Mouse (Mus musculus) ovary, postnatal 10 days (tissue): ENCODE results near the gene Hist1h2bg.
A peak's percentile ranks its signal among the peaks of the same experiment; 100 is the strongest.
"Not testable (repeated sequence)": the region's sequence is repeated elsewhere in the genome, so short reads cannot be mapped to it uniquely, and the experiment has no call there.

Experiments
- DNase-seq: peaks from one replicate; pipeline ENCODE4 v3.0.0; 2022; ENCODE audit warnings: low spot score

The Hist1h2bg gene

DNA sequence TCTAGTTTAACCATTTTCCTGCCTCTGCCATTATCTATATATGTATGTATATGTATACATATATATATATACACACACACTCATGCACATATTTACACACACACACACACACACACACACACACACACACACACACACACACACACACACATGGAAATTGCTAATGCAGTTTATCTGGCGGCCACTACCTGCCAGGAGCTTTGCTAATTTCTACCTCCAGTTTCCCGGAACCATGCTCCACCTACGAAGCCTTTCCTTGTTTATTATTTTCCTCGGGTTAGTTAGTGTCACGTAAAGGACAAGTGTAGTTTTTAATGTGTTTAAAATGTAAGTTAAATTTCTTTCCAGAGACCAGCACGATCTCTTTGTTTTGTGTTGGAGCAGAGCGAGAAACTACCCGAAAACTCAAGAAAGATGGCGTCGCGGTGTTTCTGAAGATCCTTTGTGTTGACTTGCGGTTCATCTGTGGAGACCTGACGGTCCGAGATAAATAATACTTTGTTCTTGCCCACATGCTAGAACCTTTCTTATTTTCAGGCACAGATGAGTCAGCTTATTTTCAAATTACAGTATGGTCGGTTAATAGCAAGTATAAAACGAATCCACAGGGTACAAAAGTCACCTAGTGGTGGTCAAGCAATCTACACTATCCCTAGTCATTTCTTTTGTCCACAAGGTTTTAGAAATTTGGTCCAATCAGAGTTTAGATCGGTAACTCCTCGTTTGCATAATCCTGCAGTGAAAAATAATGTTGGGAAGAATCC, 8.3 kb upstream of the Hist1h2bg start:
- no peak for DNase-seq

DNA sequence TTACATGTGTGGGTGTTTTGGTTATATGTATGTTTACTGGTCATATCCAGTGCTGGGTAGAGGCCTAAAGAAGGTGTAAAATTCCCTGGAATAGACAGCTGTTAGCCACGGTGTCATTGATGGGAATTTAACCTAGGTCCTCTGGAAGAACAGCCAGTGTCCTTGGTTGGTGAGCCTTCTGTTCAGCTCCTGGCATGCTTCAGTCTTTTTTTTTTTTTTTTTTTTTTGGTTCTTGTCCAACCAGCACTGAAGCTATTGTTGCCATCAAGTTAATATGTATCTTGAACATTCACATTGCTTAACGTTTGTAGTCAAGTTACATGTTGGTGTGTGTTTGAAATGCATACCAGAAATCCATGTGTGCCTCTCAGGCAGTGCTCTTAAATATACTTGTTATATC, 6.7 kb upstream of the Hist1h2bg start:
- no peak for DNase-seq

DNA sequence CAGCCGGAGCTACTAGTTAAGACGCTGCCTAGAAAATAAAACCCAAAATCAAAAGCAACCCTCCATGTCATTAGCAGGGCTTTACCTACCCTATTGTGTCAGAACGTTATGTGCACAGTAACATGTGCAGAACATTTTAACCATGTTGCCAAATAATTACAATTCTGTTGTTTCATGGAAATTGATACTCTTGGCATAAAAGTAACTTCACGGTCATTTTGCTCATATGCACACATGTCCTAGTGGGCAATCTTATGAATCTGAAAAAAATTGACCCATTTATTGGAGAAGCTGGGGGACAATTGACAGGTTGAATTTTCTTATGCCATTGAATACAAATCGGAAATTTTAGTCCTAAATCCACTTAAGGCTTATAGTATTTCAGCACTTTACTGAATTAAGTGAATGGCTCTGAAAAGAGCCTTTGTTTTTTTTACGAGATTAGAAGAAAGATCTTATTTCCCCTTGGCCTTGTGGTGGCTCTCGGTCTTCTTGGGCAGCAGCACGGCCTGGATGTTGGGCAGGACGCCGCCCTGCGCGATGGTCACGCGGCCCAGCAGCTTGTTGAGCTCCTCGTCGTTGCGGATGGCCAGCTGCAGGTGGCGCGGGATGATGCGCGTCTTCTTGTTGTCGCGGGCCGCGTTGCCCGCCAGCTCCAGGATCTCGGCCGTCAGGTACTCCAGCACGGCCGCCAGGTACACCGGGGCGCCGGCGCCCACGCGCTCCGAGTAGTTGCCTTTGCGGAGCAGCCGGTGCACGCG, 755 bp upstream of the Hist1h2bg start:
- not testable (repeated sequence) for DNase-seq

DNA sequence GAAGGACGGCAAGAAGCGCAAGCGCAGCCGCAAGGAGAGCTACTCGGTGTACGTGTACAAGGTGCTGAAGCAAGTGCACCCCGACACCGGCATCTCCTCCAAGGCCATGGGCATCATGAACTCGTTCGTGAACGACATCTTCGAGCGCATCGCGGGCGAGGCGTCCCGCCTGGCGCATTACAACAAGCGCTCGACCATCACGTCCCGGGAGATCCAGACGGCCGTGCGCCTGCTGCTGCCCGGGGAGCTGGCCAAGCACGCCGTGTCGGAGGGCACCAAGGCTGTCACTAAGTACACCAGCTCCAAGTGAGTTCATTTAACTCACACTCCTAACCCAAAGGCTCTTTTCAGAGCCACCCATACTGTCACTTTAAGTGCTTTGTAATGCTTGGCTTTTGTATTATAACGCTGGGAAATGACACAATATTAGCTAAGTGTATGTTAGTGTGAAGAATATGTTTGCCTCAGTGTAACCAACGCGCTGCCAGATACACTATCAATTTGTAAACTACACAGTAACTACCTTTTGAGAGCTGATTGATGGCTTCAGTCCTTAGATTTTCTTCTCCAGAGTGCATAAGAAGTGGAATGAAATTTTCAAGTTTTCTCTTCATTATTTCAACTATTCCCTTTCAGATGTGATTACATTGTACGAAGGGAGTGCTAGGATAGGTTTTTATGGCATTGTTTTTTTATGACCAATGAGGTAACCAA, 465 bp downstream of the Hist1h2bg start:
- not testable (repeated sequence) for DNase-seq

DNA sequence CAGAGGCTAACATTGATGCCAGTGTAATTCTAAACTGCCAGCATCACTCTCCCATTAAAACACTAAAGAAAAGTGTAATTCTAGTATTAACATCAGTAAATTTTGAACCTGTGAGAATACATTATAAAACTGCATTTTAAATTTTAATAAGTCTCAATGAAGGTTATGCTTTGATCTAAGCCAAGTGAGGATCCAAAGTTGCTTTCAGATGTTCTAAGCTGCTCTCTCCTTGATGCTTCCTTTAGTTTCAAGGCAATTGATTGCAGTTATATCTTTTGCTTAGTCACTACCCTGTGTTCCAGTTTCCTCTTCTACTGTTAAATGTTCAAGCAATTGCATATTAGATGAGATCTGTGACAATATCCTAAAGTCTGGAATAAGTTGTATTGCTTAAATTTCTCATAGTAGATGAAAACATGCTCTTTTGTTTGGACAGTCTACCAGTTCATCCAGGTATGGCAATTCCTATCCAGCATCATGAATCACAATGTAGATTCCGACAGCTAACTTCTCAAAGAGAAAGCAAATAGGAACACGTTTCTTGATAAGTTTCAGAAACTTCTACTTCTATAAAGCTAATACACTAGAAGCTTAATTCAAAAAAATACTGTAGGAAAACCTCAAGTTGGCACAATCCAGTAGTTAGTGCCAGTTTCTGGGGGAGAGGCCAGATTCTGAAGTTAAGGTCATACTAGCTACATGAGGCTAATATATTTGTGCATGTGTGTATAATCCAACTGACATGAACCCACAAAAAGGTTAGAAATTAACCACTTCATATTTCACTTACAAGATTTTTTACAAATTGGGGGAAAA, 1.2 kb downstream of the Hist1h2bg start:
- no peak for DNase-seq

DNA sequence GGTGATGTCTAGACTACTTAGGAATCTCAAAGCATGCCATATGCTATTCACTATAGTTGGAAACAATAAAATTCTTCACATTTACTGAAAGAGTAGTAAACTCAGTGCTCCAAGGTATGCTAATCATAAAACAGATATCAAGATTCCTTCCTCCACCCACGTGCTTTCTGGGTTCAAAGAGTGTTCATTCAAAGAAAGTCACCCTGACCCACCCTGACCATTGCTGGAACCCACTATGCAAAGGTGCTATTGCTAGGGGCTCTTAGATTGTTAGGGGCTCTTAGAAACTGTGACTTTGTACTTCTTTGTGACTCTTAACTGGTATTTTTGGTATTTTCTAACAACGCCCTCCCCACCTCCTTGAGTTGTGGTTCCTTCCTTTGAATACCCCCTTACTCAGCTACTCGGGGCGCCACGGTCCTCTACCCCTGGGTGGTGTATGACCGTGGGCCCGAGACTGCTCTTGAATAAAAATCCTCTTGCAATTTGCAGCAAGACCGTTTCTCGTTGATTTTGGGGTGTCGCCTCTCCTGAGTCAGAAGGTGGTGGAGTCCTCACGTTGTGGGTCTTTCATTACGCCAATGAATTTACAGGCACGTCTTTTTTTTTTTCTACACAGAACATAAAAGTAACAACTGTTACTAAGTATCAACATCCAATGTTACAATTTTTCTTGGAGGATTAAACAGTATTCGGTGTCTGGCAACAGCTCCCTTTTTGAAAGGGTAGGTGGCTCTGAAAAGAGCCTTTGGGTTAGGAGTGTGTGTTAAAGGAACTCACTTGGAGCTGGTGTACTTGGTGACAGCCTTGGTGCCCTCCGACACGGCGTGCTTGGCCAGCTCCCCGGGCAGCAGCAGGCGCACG, 2.1 kb downstream of the Hist1h2bg start:
- DNase-seq: not testable (repeated sequence)

DNA sequence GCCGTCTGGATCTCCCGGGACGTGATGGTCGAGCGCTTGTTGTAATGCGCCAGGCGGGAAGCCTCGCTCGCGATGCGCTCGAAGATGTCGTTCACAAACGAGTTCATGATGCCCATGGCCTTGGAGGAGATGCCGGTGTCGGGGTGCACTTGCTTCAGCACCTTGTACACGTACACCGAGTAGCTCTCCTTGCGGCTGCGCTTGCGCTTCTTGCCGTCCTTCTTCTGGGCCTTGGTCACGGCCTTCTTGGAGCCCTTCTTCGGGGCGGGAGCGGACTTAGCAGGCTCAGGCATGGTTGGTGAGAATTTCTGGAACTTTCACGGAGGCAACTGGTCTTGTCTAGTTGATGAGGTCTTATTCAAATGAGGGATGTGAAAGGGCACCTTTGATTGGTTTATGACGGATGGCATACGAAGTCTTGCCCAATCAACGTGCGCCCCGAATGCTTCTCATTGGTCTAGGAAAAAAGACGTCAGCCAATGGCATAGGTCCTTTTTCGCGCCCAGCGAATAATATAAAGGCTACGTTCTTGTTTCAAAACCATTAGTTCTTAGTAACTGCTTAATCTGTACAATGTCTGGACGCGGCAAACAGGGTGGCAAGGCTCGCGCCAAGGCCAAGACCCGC, 2.8 kb downstream of the Hist1h2bg start, which contains the start of the genes Hist1h2bf and Hist1h2ad:
Gene Hist1h2bf (minus strand): TSS at position 299 of the 627 bp plus-strand sequence.
Gene Hist1h2ad (plus strand): TSS at position 484 of the 627 bp plus-strand sequence.
- peak; percentile 64 for DNase-seq

DNA sequence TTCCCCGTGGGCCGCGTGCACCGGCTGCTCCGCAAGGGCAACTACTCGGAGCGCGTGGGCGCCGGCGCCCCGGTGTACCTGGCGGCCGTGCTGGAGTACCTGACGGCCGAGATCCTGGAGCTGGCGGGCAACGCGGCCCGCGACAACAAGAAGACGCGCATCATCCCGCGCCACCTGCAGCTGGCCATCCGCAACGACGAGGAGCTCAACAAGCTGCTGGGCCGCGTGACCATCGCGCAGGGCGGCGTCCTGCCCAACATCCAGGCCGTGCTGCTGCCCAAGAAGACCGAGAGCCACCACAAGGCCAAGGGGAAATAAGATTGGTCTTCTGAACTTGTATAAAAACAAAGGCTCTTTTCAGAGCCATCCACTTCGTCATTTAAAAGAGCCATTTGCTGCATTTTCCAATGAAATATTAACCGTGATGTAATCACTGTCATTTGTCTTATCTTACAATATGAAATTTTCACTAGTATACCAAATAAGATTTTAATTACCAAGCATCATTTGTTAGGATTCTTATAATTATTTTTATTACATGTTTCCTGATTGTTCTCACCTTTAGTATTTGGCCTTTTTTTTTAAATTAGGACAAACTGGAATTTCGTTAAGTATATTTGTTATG, 3.5 kb downstream of the Hist1h2bg start:
- DNase-seq: not testable (repeated sequence)

DNA sequence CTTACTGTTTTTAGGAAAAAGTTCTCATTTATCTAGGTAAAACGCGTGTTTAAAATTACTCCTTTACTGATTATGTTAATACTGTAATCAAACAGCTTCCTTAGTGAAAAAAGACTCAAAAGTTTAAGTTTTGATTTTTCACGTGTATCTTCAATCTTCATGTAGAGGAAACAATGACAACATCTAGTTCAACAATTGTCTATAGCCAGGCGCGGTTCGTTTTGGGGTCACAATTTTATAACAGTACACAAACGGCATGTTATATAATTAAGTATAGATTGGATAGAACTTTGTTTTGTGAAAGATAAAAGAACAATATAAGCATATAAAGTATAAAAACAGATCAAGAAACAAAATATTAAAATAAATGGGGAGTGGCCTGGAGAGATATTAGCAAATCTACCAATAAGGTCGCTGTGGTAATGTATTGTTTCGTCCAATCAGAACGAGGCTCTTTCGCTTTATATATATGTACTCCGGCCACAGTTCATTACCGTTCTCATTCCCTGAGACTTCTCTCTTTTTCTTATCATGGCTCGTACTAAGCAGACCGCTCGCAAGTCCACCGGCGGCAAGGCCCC, 4.2 kb downstream of the Hist1h2bg start, which contains the start of gene Hist1h3d:
Gene Hist1h3d (plus strand): TSS at position 493 of the 581 bp plus-strand sequence.
- no peak for DNase-seq

DNA sequence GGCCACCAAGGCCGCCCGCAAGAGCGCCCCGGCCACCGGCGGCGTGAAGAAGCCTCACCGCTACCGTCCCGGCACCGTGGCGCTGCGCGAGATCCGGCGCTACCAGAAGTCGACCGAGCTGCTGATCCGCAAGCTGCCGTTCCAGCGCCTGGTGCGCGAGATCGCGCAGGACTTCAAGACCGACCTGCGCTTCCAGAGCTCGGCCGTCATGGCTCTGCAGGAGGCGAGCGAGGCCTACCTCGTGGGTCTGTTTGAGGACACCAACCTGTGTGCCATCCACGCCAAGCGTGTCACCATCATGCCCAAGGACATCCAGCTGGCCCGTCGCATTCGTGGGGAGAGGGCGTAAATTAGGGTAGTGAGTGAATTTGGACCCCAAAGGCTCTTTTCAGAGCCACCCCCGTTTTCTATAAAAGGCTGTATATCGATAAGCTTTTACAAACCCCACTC, 4.7 kb downstream of the Hist1h2bg start:
- DNase-seq: not testable (repeated sequence)

DNA sequence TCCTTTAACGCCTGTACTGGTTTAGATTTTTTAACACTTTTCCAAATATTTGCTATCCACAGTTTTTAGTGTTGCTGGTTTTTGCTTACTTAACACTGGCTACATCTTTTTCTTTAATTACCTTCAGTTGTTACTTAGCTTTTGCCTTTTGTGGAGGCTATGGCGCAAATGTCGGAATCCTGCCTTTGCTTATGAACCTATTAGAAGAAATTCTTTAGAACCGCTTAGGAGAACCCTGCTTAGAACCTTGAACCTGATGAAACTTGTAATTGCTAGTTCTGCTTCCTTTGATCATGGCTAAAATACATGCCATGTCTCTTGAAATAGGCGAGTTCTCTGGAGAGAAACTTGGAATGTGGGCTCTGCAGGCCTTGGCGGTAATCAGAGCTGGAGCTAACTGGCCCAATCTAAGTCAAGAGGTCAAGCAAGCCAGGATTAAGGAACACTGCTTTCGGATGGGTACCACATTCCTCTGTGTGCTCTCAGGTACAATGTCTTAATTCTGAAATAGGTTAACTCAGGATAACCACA, 5.2 kb downstream of the Hist1h2bg start:
- no peak for DNase-seq

DNA sequence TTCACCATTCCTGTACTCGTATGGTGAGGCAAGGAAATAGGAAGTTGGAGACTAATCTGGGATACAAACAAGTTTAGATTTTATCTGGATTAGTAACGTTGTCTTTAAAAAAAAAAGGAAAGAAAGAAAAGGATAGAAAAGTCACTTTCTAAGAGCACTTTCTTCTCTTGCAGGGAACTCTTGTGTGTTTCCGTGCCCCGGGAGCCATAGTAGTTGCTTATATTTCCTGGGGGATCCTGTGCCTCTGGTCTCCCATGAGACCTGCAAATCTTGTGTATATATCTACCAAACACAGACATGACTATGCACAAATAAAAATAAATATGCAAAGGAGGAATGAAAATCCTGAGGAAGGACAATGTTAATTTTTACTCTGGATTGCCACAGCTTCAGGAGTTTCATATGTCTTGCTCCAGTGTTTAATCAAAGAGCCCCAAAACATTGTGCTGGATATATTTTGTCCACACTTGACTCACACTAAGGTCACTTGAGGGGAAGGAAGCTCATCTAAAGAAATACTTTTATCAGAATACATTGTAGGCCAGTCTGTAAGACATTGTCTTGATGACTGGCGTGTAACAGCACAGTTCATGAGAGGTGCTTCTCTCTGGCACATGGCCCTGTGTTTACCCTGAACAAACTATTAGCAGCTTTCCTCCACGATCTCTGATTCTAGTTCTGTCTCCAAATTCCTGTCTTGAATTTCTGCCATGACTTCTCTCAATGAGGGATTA, 5.9 kb downstream of the Hist1h2bg start:
- no peak for DNase-seq

DNA sequence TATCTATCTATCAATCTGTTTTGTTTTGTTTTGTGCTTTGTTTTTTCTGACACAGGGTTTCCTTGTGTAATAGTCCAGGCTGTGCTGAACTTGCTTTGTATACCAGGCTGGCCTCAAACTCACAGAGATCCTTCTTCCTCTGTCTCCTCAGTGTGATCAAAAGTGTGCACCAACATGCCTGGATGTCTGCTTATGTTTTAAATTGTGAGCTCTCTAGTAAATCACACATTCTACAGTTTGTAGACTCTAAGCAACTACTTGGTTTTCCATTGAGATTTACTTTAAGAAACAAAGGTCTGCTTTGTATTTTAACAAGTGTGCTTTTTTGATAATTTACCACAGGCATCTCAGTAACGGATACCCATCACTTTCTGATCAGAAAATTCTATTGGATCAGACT, 6.6 kb downstream of the Hist1h2bg start:
- no peak for DNase-seq

DNA sequence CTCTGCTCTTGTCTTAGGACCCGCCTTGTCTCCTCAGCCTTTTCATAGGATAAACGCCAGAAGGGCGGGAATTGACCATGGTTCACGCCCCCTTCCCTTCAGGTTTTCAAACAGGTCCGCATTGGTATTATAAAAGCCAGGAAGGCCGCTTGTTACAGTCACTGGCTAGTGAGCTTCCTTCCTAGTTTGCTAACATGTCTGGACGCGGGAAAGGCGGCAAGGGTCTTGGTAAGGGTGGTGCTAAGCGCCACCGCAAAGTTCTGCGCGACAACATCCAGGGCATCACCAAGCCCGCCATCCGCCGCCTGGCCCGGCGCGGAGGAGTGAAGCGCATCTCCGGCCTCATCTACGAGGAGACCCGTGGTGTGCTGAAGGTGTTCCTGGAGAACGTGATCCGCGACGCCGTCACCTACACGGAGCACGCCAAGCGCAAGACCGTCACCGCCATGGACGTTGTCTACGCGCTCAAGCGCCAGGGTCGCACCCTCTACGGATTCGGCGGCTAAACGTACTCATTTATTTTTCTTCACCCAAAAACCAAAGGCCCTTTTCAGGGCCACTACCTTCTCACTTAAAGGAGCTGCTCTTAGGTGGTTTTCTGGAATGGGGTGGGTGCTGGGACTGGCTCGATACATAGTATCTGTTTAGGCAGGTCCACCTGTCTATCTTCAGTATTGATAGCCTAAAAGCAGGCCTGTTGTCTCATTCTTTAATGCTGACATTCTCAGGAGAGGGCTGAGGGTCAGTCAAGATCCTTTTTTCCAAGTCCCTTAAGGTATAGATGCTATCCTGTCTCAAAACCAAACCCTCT, 10.4 kb downstream of the Hist1h2bg start, which contains the start of gene Hist1h4d:
Gene Hist1h4d (plus strand): TSS at position 191 of the 811 bp plus-strand sequence.
- DNase-seq: peak; percentile 97

DNA sequence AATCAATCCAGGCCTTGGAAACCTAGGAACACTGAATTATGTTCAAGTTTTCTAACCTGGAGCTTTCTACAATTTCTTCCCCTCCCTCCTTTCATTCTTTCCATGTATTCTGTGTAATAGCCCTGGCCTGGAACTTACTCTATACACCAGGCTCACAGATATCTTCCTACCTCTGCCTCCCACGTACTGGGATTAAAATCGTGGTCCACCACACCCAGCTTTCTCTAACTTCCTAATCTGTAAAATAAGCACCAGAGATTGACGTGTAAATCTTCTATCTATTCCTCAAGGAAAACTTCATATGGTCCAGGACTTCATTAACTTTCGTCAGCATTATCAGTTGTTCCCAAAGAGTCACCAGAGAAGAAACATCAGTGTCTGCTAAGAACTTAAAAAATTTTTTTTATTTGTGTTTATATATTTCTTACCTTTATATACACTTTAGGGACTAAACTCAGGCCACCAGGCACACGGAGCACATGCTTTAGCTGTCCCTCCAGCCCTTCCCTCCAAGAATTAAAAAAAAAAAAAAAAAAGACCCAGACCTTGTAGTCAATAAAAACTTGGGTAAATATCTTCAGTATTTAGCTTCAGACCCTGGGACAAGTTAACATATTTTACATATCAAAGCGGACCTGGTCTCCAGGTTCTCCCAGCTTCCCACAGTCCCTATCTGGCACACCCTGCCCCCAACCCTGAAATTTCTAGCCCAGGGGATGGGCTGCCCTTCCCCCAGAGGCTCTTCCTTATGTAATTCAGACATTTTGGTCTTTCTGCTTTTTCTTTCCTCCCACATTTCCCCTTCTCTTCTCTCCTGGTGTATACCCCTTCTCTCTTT, 11.2 kb downstream of the Hist1h2bg start:
- DNase-seq: no peak

DNA sequence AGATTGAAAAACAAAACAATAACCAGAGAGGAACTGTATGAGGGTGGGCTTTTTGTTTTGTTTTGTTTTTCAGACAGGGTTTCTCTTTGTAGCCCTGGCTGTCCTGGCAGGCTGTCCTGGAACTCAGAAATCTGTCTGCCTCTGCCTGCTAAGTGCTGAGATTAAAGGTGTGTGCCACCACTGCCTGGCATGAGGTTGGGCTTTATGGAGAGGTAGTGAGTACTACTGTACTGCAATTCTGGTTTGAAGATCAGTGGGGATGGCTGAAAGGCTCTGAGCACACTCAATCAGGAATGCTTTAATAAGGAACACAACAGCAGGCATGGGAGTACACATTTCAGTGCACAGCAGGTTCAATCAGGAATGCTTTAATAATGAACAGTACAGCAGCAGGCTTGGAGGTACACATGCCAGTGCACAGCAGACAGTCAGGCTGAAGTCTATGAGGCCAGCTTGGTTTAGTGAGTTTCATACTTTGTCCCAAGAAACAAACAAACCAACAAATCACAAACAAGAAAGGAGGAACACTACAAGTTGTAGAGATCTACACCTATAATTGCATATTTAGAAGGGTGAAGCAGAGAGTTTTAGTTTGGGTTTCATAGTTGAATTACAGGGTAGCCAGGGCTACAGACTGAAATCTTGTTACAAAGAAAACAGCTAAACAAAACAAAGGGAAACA, 12.3 kb downstream of the Hist1h2bg start:
- no peak for DNase-seq
